Mouse (Mus musculus) midbrain, embryonic 12.5 days (tissue): ENCODE data around the gene Mmp19. TPM values are rescaled to one million over a fixed set of nuclear protein-coding genes. Genes with fewer than 3 reads are reported as not detected.

Experiments used
- ATAC-seq: fragments of 200-750 bp; cut with Nextera tagmentation; 2 replicates; pipeline ENCODE4 v1.8.0; 2017; ENCODE audit warnings: low read depth, moderate TSS enrichment, moderate library complexity; ENCODE audit not compliant: low FRiP score
- H3K27ac ChIP-seq: fragments of 300-500 bp; sonication (generic); replicated peaks from 2 replicates; pipeline ENCODE4 v1.5.1; 2016; ENCODE audit warnings: mild to moderate bottlenecking
- H3K27me3 ChIP-seq: fragments of 300-500 bp; sonication (generic); 2 replicates; pipeline ENCODE4 v1.6.1; 2016; ENCODE audit warnings: mild to moderate bottlenecking
- H3K36me3 ChIP-seq: fragments of 300-500 bp; sonication (generic); 2 replicates; pipeline ENCODE4 v1.6.1; 2016
- H3K4me1 ChIP-seq: fragments of 300-500 bp; sonication (generic); 2 replicates; pipeline ENCODE4 v1.6.1; 2016
- H3K4me2 ChIP-seq: fragments of 300-500 bp; sonication (generic); replicated peaks from 2 replicates; pipeline ENCODE4 v1.6.1; 2016; ENCODE audit warnings: mild to moderate bottlenecking, moderate library complexity
- H3K4me3 ChIP-seq: fragments of 300-500 bp; sonication (generic); 2 replicates; pipeline ENCODE4 v1.5.1; 2016; ENCODE audit warnings: mild to moderate bottlenecking
- H3K9ac ChIP-seq: fragments of 300-500 bp; sonication (generic); replicated peaks from 2 replicates; pipeline ENCODE4 v1.6.1; 2016; ENCODE audit warnings: mild to moderate bottlenecking, moderate library complexity
- H3K9me3 ChIP-seq: fragments of 300-500 bp; sonication (generic); 2 replicates; pipeline ENCODE4 v1.6.1; 2016; ENCODE audit warnings: mild to moderate bottlenecking
- WGBS: fragments of 180-500 bp; shearing (Covaris S2); methylation state at CpG from one replicate; pipeline ENCODE4 v1.1.7; 2016; 5-methylcytosine and 5-hydroxymethylcytosine counted together
- polyA plus RNA-seq: library from polyadenylated mRNA; unstranded; fragments of >200 nt; fragmentation: Nextera tagmentation; extraction: Ambion mirVana; gene quantifications from 2 replicates; pipeline ENCODE4 v1.2.1, GENCODE M21; 2016

Mmp19 gene
- polyA plus RNA-seq, 1 experiment from 2014 or later: 0.61 TPM

- WGBS: 98% methylated on average over 9 of the region's 9 CpGs
- no peaks in the 10 kb centered on the region for H3K27me3 ChIP-seq
- no peak overlapping the region for H3K4me3 ChIP-seq
- H3K9ac ChIP-seq: no peak overlapping the region
- no peak for ATAC-seq
- H3K36me3 ChIP-seq: peaks cover 22% of the 10 kb centered on the region
- H3K9me3 ChIP-seq: no peaks in the 10 kb centered on the region
- H3K27ac ChIP-seq: no peak overlapping the region
- H3K4me1 ChIP-seq: peaks cover 17% of the 10 kb centered on the region
- H3K4me2 ChIP-seq: no peak overlapping the region
Measured at GRCm38 (mm10) chr10:128823821-128824220, 33.1 kb downstream of the Mmp19 start.

GRCm38 (mm10) chr10:128837400-128837799, 46.7 kb downstream of the Mmp19 start:
- no peak overlapping the region for H3K4me3 ChIP-seq
- H3K4me2 ChIP-seq: no peak overlapping the region
- H3K9me3 ChIP-seq: no peaks in the 10 kb centered on the region
- ATAC-seq: no peak
- H3K27ac ChIP-seq: no peak overlapping the region
- H3K36me3 ChIP-seq: peaks cover 66% of the 10 kb centered on the region
- no peak overlapping the region for H3K9ac ChIP-seq
- no peaks in the 10 kb centered on the region for H3K4me1 ChIP-seq
- no peaks in the 10 kb centered on the region for H3K27me3 ChIP-seq

DNA sequence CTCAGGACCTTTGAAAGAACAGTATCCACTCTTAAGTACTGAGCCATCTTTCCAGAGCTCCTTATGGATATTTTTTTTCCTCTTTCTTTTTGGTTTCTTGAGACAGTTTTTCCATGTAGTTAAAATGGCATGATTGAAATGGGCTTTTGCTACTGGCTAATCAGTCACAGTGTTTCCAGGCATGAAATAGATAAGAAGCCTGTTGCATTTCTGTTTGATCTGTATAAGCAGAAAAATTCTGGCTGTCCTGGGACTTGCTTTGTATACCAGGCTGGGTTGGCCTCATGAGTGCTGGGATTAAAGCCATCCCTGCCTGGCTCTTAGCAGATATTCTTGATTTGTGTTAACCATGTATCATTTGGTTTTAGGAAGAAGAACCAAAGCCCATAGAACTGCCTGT, 48.7 kb downstream of the Mmp19 start:
- Histone ChIP-seq H3K4me1 (no peaks in the 10 kb centered on the region), H3K9ac (no peak overlapping the region), H3K4me3 (no peak overlapping the region), H3K9me3 (no peaks in the 10 kb centered on the region), H3K27ac (no peak overlapping the region), H3K36me3 (peaks cover 64% of the 10 kb centered on the region), H3K4me2 (no peak overlapping the region), H3K27me3 (no peaks in the 10 kb centered on the region)
- ATAC-seq: no peak

DNA sequence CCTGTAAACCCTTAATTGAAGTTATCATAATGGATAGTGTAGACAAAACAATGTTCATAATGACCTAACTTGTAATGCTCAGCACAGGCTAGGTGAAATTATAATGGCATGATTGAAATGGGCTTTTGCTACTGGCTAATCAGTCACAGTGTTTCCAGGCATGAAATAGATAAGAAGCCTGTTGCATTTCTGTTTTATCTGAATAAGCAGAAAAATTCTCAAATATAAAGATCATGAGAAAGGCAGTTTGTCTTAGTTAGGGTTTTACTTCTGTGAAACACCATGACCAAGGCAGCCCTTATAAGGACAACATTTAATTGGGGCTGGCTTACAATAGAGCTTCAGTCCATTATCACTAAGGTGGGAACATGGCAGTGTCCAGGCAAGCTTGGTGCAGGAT, 49.9 kb downstream of the Mmp19 start:
- Histone ChIP-seq H3K27ac (no peak overlapping the region), H3K9ac (no peak overlapping the region), H3K36me3 (peaks cover 56% of the 10 kb centered on the region), H3K9me3 (no peaks in the 10 kb centered on the region), H3K4me1 (no peaks in the 10 kb centered on the region), H3K27me3 (no peaks in the 10 kb centered on the region), H3K4me2 (no peak overlapping the region), H3K4me3 (no peak overlapping the region)
- ATAC-seq: no peak

DNA sequence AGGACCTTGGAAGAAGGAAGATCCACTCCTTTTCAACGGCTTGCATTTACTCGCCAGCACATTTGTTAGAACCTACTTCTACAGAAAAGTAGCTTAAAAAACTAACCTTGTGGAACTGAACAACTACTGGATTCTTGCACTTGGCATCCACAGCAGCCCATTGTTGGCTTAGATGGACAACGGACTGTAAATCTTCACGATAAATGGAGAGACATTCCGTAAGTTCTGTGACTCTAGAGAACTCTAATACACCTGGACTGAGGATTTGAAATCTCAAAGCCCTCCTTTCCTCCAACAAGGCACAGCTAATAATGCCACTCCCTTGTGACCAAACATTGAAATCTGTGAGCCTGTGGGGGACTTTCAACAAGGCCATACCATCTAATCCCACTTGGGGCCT, 52.5 kb downstream of the Mmp19 start:
- no peak overlapping the region for H3K27ac ChIP-seq
- no peak overlapping the region for H3K4me3 ChIP-seq
- peaks cover 46% of the 10 kb centered on the region for H3K36me3 ChIP-seq
- H3K4me1 ChIP-seq: no peaks in the 10 kb centered on the region
- WGBS: 94% methylated on average over 5 of the region's 5 CpGs
- H3K9me3 ChIP-seq: no peaks in the 10 kb centered on the region
- H3K4me2 ChIP-seq: no peak overlapping the region
- no peaks in the 10 kb centered on the region for H3K27me3 ChIP-seq
- ATAC-seq: no peak
- no peak overlapping the region for H3K9ac ChIP-seq

- 76% methylated on average over 2 of the region's 2 CpGs for WGBS
Measured at GRCm38 (mm10) chr10:128845516-128845915, 54.8 kb downstream of the Mmp19 start.

DNA sequence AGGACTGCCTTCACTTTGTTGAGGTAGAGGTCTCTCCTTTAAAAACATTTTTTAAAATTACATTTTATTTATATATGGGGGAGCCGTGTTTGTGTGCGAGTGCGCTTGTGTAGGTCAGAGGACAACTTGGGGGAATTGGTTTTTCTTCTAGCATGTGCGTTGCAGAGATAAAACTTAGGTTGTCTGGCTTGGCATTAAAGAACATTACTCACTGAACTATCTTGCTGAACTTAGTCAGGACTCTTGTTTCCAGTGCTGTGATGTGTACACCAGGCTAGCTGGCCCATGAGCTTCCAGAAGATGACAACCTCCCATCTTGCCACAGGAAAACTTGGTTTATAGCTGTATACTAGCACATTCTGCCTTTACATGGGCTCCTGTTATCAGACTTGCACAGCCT, 56.0 kb downstream of the Mmp19 start:
- ATAC-seq: no peak
- Histone ChIP-seq H3K36me3 (peaks cover 42% of the 10 kb centered on the region), H3K27ac (no peak overlapping the region), H3K9ac (no peak overlapping the region), H3K4me3 (no peak overlapping the region), H3K4me1 (no peaks in the 10 kb centered on the region), H3K4me2 (no peak overlapping the region), H3K9me3 (no peaks in the 10 kb centered on the region), H3K27me3 (no peaks in the 10 kb centered on the region)
- WGBS: 98% methylated on average over 4 of the region's 4 CpGs

More at GRCm38 (mm10) chr10:128845516-128845915, 54.8 kb downstream of the Mmp19 start:
- Histone ChIP-seq H3K27me3 (no peaks in the 10 kb centered on the region), H3K27ac (no peak overlapping the region), H3K4me2 (no peak overlapping the region), H3K9ac (no peak overlapping the region), H3K9me3 (no peaks in the 10 kb centered on the region), H3K4me3 (no peak overlapping the region), H3K36me3 (peaks cover 52% of the 10 kb centered on the region), H3K4me1 (no peaks in the 10 kb centered on the region)
- no peak for ATAC-seq

GRCm38 (mm10) chr10:128848426-128848825, 57.7 kb downstream of the Mmp19 start:
- WGBS: 80% methylated on average over 2 of the region's 2 CpGs
- no peaks in the 10 kb centered on the region for H3K4me1 ChIP-seq
- H3K9ac ChIP-seq: no peak overlapping the region
- H3K36me3 ChIP-seq: peaks cover 38% of the 10 kb centered on the region
- no peak overlapping the region for H3K27ac ChIP-seq
- H3K4me3 ChIP-seq: no peak overlapping the region
- no peaks in the 10 kb centered on the region for H3K9me3 ChIP-seq
- no peak for ATAC-seq
- H3K27me3 ChIP-seq: no peaks in the 10 kb centered on the region
- H3K4me2 ChIP-seq: no peak overlapping the region

- Histone ChIP-seq H3K27me3 (no peaks in the 10 kb centered on the region), H3K4me3 (no peak overlapping the region), H3K4me2 (no peak overlapping the region), H3K27ac (no peak overlapping the region), H3K9ac (no peak overlapping the region), H3K4me1 (no peaks in the 10 kb centered on the region), H3K9me3 (no peaks in the 10 kb centered on the region), H3K36me3 (peaks cover 42% of the 10 kb centered on the region)
- no peak for ATAC-seq
- 62% methylated on average over 3 of the region's 3 CpGs for WGBS
Measured at GRCm38 (mm10) chr10:128850339-128850738, 59.6 kb downstream of the Mmp19 start.

Other genes starting within 250 kb of the Mmp19 start
- gene Zc3h10, start 243.1 kb upstream of the Mmp19 start, polyA plus RNA-seq: 20.1 and 22.5 TPM in 2 replicates
- gene Rpl41, start 241.6 kb upstream of the Mmp19 start, polyA plus RNA-seq: 2,391 and 2,602 TPM in 2 replicates
- gene Pa2g4, start 224.9 kb upstream of the Mmp19 start, polyA plus RNA-seq: 164 and 170 TPM in 2 replicates
- 0.76 and 0.94 TPM in 2 replicates for gene Erbb3, start 201.3 kb upstream of the Mmp19 start, polyA plus RNA-seq
- 444 and 507 TPM in 2 replicates for gene Rps26, start 164.2 kb upstream of the Mmp19 start, polyA plus RNA-seq
- 8.3 and 10.4 TPM in 2 replicates for gene Ikzf4, start 144.9 kb upstream of the Mmp19 start, polyA plus RNA-seq
- 12.5 and 13.6 TPM in 2 replicates for gene Suox, start 116.8 kb upstream of the Mmp19 start, polyA plus RNA-seq
- 96.5 and 102 TPM in 2 replicates for gene Rab5b, start 94.6 kb upstream of the Mmp19 start, polyA plus RNA-seq
- 0.90 and 1.1 TPM in 2 replicates for gene Pmel, start 86.7 kb upstream of the Mmp19 start, polyA plus RNA-seq
- gene Cdk2, start 85.9 kb upstream of the Mmp19 start, polyA plus RNA-seq: 76.4 and 85.5 TPM in 2 replicates
- 3.9 and 4.8 TPM in 2 replicates for gene Dgka, start 46.1 kb upstream of the Mmp19 start, polyA plus RNA-seq
- gene Pym1, start 43.0 kb upstream of the Mmp19 start, polyA plus RNA-seq: 50.5 and 54.6 TPM in 2 replicates
- 57.9 and 59.8 TPM in 2 replicates for gene Dnajc14, start 13.2 kb downstream of the Mmp19 start, polyA plus RNA-seq
- gene Tmem198b, start 13.5 kb downstream of the Mmp19 start, polyA plus RNA-seq: 21.4 and 24.0 TPM in 2 replicates
- 217 and 219 TPM in 2 replicates for gene Sarnp, start 26.4 kb downstream of the Mmp19 start, polyA plus RNA-seq
- gene Ormdl2, start 30.7 kb downstream of the Mmp19 start, polyA plus RNA-seq: 38.5 and 41.7 TPM in 2 replicates
- 10.8 and 12.0 TPM in 2 replicates for gene Gdf11, start 100.8 kb downstream of the Mmp19 start, polyA plus RNA-seq
- gene Cd63, start 110.1 kb downstream of the Mmp19 start, polyA plus RNA-seq: 168 and 190 TPM in 2 replicates
- gene Rdh5, start 132.0 kb downstream of the Mmp19 start, polyA plus RNA-seq: 16.2 and 16.6 TPM in 2 replicates
- 235 and 249 TPM in 2 replicates for gene Bloc1s1, start 133.1 kb downstream of the Mmp19 start, polyA plus RNA-seq
- gene Itga7, start 142.9 kb downstream of the Mmp19 start, polyA plus RNA-seq: 2.1 TPM in 2 replicates
- not detected in 2 replicates for gene Mettl7b, start 170.1 kb downstream of the Mmp19 start, polyA plus RNA-seq
- gene Olfr9, start 198.5 kb downstream of the Mmp19 start, polyA plus RNA-seq: not detected in 2 replicates
- gene Olfr763, start 219.9 kb downstream of the Mmp19 start, polyA plus RNA-seq: not detected in 2 replicates
- gene Olfr764-ps1, start 249.0 kb downstream of the Mmp19 start, polyA plus RNA-seq: not detected in 2 replicates